Mouse (Mus musculus): Measurements from ENCODE around the gene Ccpg1.

Ccpg1 gene

GRCm38 (mm10) chr9:72996167-72996566 is 10.9 kb downstream of the Ccpg1 start:
- no peak for DNase-seq (ENCODE audit: low read depth, low spot score)

DNA sequence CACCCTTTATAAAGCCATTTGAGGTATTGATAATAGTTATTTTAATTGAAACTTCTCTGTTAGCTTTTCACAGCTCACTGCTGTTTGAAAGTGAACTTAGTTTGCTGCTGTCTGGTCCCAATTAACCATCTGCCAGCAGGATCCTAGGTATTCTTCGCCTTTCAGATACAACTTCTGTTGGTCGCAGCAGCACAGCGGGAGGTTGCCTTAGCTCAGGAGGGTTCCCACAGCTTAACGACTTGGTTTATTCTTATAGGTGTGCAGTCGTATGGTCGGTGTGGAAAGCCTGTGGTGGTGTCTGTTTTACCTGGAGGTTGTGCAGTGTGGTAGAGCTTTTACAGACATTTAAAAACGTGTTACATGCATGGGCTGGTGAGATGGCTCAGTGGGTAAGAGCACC is 11.6 kb downstream of the Ccpg1 start:
- DNase-seq (ENCODE audit: low read depth, low spot score) = no peak

- DNase-seq (ENCODE audit: low read depth, low spot score) = no peak
Observed at GRCm38 (mm10) chr9:73000487-73000886, 15.3 kb downstream of the Ccpg1 start.

GRCm38 (mm10) chr9:73001314-73002011 is 16.2 kb downstream of the Ccpg1 start:
- no peak for DNase-seq (ENCODE audit: low read depth, low spot score)

DNA sequence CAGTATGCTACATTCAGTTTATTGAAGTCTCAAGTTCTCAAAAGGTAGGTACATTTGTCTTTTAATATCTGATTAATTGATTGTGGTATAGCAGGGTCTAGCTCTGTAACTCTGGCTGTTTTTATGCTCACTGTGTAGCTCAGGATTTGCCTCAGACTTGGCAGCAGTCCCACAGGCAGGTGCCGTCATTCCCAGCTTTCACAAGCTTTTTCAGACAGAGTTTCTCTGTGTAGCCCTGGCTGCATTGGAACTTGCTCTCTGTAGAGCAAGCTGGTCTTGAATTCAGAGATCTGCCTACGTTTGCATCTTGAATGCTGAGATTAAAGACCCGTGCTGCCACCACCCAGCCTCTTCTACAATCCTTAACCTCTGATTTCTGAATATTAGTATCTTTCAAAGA is 16.9 kb downstream of the Ccpg1 start:
- no peak for DNase-seq (ENCODE audit: low read depth, low spot score)

DNA sequence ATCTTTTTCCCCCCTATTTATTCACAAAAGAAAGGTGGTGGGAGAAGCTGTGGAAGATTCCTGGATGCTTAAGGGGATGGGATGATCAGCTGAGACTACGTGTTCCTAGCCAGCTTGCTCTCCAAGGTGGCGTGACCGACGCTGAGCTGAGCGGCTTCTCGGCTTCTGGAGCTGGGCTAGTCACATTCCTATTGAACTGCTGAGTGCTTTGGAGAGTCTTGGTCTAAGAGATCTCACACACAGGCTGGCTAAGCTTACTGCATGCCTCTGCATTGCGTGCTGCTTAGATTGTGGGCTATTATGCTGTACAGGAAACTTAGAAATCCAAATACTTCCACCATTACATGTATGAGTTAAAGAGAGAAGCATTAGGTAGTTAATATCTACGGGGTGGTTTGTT is 18.8 kb downstream of the Ccpg1 start:
- DNase-seq (ENCODE audit: low read depth, low spot score) = no peak

DNA sequence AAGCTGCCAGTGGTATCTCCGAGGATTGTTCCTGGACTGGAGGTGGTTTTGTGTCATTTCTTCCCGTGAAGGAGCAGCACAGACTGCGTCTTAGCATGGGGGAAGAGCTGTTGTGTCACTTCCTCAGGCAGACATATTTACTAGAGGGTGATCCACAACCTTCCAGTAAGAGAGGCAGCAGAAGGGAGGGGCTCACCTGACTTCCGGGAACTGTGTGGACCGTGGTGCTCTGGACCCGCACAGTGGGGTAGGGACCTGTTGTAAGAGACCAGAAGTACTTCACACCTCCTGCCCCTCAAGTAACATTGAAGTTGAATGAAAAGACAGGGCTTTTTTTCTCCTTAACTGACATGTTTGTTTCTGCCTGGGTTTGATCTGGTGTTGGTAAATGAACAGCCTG is 19.9 kb downstream of the Ccpg1 start:
- no peak for DNase-seq (ENCODE audit: low read depth, low spot score)

DNA sequence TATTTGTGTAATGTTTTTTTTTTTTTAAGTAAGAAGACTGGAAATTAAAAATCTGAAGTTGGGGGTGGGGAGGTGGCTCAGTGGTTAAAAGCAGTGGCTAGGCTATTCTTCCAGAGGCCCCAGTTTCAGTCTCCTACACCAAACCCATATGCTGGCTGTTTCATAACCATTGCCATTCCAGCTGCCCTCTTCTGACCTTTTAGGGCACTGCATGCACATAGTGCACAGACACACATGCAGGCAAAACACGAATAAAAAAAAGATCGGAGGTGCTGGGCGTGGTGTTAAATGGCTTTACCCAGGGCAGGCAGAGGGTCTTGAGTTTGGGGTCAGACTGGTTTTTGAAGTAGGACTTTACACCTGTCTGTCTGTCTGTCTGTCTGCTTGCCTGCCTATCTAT is 20.9 kb downstream of the Ccpg1 start:
- DNase-seq (ENCODE audit: low read depth, low spot score) = no peak

- no peak for DNase-seq (ENCODE audit: low read depth, low spot score)
Observed at GRCm38 (mm10) chr9:73008384-73008783, 23.2 kb downstream of the Ccpg1 start.

DNA sequence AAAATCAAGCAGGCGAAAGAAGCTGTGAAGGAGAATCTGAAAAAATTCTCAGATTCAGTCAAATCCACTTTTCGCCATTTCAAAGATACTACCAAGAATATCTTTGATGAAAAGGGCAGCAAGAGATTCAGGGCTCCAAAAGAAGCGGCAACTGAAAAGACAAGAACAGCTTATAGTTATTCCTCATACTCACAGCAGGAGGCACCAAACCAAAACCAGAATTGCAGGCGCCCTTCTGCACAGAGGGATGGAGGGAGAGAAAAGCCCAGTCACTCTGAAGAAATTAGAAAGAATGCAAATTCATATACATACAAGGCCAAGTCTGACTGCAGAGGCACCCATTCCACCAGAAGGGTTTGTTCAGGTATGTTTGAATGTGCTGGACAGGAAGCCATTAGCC is 27.4 kb downstream of the Ccpg1 start:
- DNase-seq (ENCODE audit: low read depth, low spot score) = no peak

DNA sequence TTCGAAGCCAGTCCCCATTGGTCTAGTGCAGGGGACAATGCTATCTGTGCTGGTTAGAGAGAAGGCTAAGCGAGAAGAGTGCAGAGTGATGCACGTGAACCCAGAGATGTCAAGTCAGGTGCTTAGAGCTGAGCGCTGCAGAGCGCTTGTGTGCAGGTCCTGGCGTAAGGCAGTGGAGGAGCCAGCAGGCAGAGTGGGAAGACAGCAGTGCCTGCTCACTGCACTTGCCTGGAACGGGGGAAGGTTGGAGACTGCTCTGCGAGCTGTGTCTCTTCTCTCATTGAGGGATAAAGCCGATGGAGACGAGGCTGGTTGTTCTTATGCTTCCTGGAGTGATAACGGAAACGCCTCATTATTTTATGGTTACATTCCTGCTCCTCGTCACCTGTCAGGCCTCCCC is 29.5 kb downstream of the Ccpg1 start:
- no peak for DNase-seq (ENCODE audit: low read depth, low spot score)

- no peak for DNase-seq (ENCODE audit: low read depth, low spot score)
Observed at GRCm38 (mm10) chr9:73019841-73020240, 34.6 kb downstream of the Ccpg1 start.

- DNase-seq (ENCODE audit: low read depth, low spot score) = no peak
Observed at GRCm38 (mm10) chr9:73020566-73021097, 35.4 kb downstream of the Ccpg1 start.

GRCm38 (mm10) chr9:73025818-73026636 is 40.8 kb downstream of the Ccpg1 start:
- peak; percentile 66 for DNase-seq (ENCODE audit: low read depth, low spot score)

DNA sequence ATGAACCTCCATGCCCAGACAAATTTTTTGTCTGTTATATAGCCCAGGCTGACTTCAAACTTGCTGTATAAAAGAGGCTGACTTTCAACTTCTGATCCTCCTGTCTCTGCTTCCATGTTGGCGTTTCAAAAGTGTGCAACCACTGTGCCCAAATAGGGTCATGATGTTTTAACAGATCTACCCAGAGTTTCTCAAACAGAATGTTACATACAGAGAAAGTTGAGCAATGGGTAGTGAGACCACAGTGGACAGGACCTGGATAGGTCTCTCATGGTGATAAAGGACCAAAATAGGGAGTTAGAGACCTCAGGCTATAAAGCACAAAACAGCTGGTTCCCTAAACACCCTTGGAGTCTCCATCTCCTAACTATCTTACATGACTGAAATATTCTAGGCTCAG is 45.2 kb downstream of the Ccpg1 start:
- DNase-seq (ENCODE audit: low read depth, low spot score) = no peak

GRCm38 (mm10) chr9:73031421-73031820 is 46.2 kb downstream of the Ccpg1 start:
- no peak for DNase-seq (ENCODE audit: low read depth, low spot score)

DNA sequence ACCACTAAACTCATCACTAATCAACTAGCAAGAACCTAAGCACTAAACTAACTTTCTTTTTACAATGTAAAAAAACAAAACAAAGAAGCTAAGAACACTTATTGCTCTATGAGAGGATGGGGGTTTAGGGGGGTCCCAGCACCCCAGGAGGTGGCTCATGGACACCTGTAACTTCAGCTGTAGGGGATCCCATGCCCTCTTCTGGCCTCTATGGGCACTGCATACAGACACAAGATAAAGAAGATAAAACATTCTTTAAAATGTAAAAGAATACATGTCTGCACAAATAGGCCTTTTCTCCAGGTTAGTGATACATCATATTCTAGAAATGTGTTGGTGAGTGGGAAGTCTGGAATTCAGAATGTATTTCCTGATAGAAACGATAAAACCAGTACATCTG is 48.2 kb downstream of the Ccpg1 start:
- no peak for DNase-seq (ENCODE audit: low read depth, low spot score)

DNA sequence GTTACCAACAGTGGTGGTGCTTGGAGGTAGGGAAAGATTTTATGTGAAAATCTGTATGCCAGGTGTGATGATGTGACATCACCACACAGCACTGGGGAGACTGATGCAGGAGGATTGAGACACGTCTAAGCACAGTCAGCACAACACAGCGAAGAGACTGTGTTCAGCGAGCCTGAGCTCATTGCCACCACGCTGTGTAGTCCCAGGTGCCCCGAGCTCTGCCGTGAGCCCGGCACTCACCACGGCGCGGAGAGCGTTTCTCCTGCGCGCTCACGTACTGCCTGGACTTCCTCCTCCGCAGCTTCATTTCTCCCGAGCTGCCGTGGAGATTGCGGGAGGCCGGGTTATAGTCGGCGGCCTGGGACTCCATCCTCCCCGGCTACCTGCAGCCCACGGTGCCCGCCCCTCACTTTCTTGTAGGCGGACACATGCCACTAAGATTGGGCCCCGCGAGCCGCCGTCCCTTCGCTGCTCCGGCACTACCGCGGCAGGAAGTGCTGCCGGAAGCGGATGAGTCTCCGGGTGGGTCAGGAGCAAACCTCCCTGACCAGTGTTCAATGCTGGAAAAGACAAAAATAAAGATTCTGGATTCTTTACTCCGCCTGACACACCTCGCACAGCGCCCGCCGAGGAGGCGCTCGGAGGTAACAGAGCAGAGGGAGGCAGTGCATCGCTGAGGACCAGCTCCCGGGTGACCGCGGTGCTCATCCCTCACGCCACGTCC is 54.2 kb downstream of the Ccpg1 start:
- peak; percentile 89 for DNase-seq (ENCODE audit: low read depth, low spot score)

GRCm38 (mm10) chr9:73040080-73040479 is 54.9 kb downstream of the Ccpg1 start, which contains the start of gene Pigb:
TSS of gene Pigb (minus strand) at chr9:73040378.
- DNase-seq (ENCODE audit: low read depth, low spot score) = no peak

DNA sequence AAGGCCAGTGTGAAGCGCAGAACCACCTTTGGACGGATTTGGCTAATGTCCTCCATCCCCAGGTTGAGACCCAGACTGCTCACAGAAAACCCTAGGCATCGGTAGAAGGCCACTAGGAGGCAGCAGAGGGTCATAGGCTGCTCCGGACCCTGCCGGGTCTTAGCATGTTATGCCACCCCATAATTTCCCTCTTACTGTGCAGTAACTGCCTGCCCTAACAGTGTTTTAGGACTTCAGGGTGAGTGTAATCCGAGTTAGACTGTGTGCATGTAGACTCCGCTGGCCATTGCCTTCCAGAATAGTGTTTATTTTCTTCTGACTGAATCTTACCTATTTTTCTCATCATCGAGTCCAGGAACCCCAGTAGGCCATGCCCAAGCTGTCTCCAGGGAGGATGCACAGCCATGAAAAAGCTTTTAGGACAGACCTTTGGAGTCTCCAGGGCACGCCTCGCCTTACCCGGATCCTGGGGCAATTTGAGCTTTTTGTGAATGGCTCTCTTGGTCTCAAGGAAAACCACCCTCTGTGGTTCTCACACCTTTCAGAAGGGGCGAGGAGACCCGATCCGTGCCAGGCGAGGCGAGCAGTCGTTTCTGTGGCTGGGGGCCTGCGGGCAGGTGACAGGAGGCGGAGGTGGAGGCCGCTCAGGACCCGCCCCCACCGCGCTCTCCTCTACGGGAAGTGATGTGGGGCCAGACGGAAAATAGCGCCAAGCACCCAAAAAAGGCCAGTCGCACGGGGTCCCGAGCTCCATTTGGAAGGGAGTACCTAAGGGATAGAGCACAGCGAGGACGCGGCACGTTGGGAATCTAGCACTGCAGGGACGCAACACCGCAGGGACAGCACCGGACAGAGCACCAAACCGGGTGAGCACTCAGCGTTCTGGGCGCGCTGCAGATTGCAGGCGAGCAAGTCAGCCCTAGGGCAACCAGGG is 59.2 kb downstream of the Ccpg1 start, which contains the start of gene Rab27a:
TSS of gene Rab27a (plus strand) at position 709 of the 934 bp plus-strand sequence.
- DNase-seq (ENCODE audit: low read depth, low spot score) = peak; percentile 88

DNA sequence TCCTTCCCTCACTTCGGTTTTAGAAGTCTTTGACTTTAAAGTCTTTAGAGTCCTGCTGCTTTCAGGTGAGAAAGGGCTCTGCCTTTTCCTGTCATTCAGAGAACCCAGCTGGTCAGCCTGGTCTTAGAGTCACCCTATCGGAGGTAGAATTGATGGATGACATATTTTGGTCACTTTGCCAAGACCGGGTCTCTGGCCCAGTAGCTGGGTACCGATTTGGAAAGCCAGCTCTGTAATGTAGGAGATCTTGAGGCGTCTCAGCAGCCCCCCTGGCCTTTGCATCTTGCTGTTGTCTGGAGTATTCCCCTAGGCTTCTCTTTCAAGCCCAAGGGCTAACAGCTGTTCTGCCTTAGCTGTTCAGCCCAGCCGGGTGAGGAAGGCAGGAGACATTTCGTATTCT is 60.0 kb downstream of the Ccpg1 start:
- no peak for DNase-seq (ENCODE audit: low read depth, low spot score)
